Mouse (Mus musculus): ENCODE measurements at regions not wholly inside any gene's neighbourhood (a gene's known extent, or its start where the extent isn't known, plus 50 kb on each side); places are given as distances from the start of the nearest gene placed in this dataset.

- H3K9me3 ChIP-seq: no peaks in the 10 kb centered on the region
- H3K4me2 ChIP-seq (replicated peaks): no peak overlapping the region
- no peak overlapping the region for H3K4me3 ChIP-seq
- no peaks in the 10 kb centered on the region for H3K27me3 ChIP-seq (replicated peaks)
- H3K4me1 ChIP-seq: no peaks in the 10 kb centered on the region
- H3K36me3 ChIP-seq: no peaks in the 10 kb centered on the region
- 92% methylated on average over 2 of the region's 2 CpGs for WGBS
- no peak overlapping the region for H3K9ac ChIP-seq
- ATAC-seq (ENCODE audit: low FRiP score, low read depth): no peak
- no peak overlapping the region for H3K27ac ChIP-seq
Observed at GRCm38 (mm10) chr1:76786871-76787270, 728.0 kb downstream of the Epha4 start.

- Histone ChIP-seq H3K9me3 (no peaks in the 10 kb centered on the region), H3K4me3 (no peak overlapping the region)
- no peak for ATAC-seq (ENCODE audit: low FRiP score, low read depth)
Observed at GRCm38 (mm10) chr1:76793438-76793837, 721.5 kb downstream of the Epha4 start.

GRCm38 (mm10) chr1:76819906-76820305, 695.0 kb downstream of the Epha4 start:
- H3K4me2 ChIP-seq (replicated peaks): no peak overlapping the region
- ATAC-seq (ENCODE audit: low FRiP score, low read depth): no peak
- 89% methylated on average over 1 of the region's 1 CpGs for WGBS

More at GRCm38 (mm10) chr1:76793438-76793837, 721.5 kb downstream of the Epha4 start:
- Histone ChIP-seq H3K4me2 (replicated peaks) (no peak overlapping the region), H3K9ac (no peak overlapping the region), H3K36me3 (no peaks in the 10 kb centered on the region), H3K27me3 (replicated peaks) (no peaks in the 10 kb centered on the region), H3K4me1 (no peaks in the 10 kb centered on the region), H3K27ac (no peak overlapping the region)
- WGBS: 83% methylated on average over 2 of the region's 2 CpGs

GRCm38 (mm10) chr1:76821610-76822009, 693.3 kb downstream of the Epha4 start:
- no peaks in the 10 kb centered on the region for H3K9me3 ChIP-seq
- H3K27ac ChIP-seq: no peak overlapping the region
- 71% methylated on average over 3 of the region's 3 CpGs for WGBS
- no peak overlapping the region for H3K4me3 ChIP-seq
- ATAC-seq (ENCODE audit: low FRiP score, low read depth): no peak
- H3K9ac ChIP-seq: no peak overlapping the region
- H3K27me3 ChIP-seq (replicated peaks): no peaks in the 10 kb centered on the region
- no peaks in the 10 kb centered on the region for H3K36me3 ChIP-seq
- no peak overlapping the region for H3K4me2 ChIP-seq (replicated peaks)
- H3K4me1 ChIP-seq: no peaks in the 10 kb centered on the region

More at GRCm38 (mm10) chr1:76819906-76820305, 695.0 kb downstream of the Epha4 start:
- Histone ChIP-seq H3K9me3 (no peaks in the 10 kb centered on the region), H3K4me3 (no peak overlapping the region), H3K9ac (no peak overlapping the region), H3K36me3 (no peaks in the 10 kb centered on the region), H3K27ac (no peak overlapping the region), H3K27me3 (replicated peaks) (no peaks in the 10 kb centered on the region), H3K4me1 (no peaks in the 10 kb centered on the region)

- Histone ChIP-seq H3K4me1 (no peaks in the 10 kb centered on the region), H3K4me2 (replicated peaks) (no peak overlapping the region), H3K27ac (no peak overlapping the region), H3K36me3 (no peaks in the 10 kb centered on the region), H3K9me3 (no peaks in the 10 kb centered on the region), H3K4me3 (no peak overlapping the region), H3K27me3 (replicated peaks) (no peaks in the 10 kb centered on the region), H3K9ac (no peak overlapping the region)
- no peak for ATAC-seq (ENCODE audit: low FRiP score, low read depth)
- WGBS: 82% methylated on average over 2 of the region's 2 CpGs
Observed at GRCm38 (mm10) chr1:76829690-76830089, 685.2 kb downstream of the Epha4 start.

- Histone ChIP-seq H3K27me3 (replicated peaks) (no peaks in the 10 kb centered on the region), H3K4me1 (no peaks in the 10 kb centered on the region), H3K27ac (no peak overlapping the region), H3K36me3 (no peaks in the 10 kb centered on the region), H3K9ac (no peak overlapping the region), H3K4me3 (no peak overlapping the region), H3K4me2 (replicated peaks) (no peak overlapping the region), H3K9me3 (no peaks in the 10 kb centered on the region)
- no peak for ATAC-seq (ENCODE audit: low FRiP score, low read depth)
- 54% methylated on average over 2 of the region's 2 CpGs for WGBS
Observed at GRCm38 (mm10) chr1:76832311-76832710, 682.6 kb downstream of the Epha4 start.

GRCm38 (mm10) chr1:76835028-76835683, 679.7 kb downstream of the Epha4 start:
- 87% methylated on average over 6 of the region's 6 CpGs for WGBS
- H3K4me1 ChIP-seq: no peaks in the 10 kb centered on the region
- H3K9ac ChIP-seq: no peak overlapping the region
- H3K27me3 ChIP-seq (replicated peaks): no peaks in the 10 kb centered on the region
- no peak overlapping the region for H3K4me2 ChIP-seq (replicated peaks)
- no peaks in the 10 kb centered on the region for H3K9me3 ChIP-seq
- H3K4me3 ChIP-seq: no peak overlapping the region
- no peak overlapping the region for H3K27ac ChIP-seq
- H3K36me3 ChIP-seq: no peaks in the 10 kb centered on the region
- ATAC-seq (ENCODE audit: low FRiP score, low read depth): no peak

- no peak for ATAC-seq (ENCODE audit: low FRiP score, low read depth)
- H3K36me3 ChIP-seq: no peaks in the 10 kb centered on the region
- H3K9ac ChIP-seq: no peak overlapping the region
- no peaks in the 10 kb centered on the region for H3K9me3 ChIP-seq
- H3K27me3 ChIP-seq (replicated peaks): no peaks in the 10 kb centered on the region
- no peak overlapping the region for H3K4me3 ChIP-seq
- 56% methylated on average over 3 of the region's 3 CpGs for WGBS
- no peaks in the 10 kb centered on the region for H3K4me1 ChIP-seq
- no peak overlapping the region for H3K27ac ChIP-seq
- no peak overlapping the region for H3K4me2 ChIP-seq (replicated peaks)
Observed at GRCm38 (mm10) chr1:76849346-76849745, 665.5 kb downstream of the Epha4 start.

GRCm38 (mm10) chr1:76866304-76866968, 648.5 kb downstream of the Epha4 start:
- no peaks in the 10 kb centered on the region for H3K4me1 ChIP-seq
- no peaks in the 10 kb centered on the region for H3K36me3 ChIP-seq
- no peak overlapping the region for H3K4me2 ChIP-seq (replicated peaks)
- no peak for ATAC-seq (ENCODE audit: low FRiP score, low read depth)
- no peak overlapping the region for H3K9ac ChIP-seq
- H3K27me3 ChIP-seq (replicated peaks): no peaks in the 10 kb centered on the region
- no peak overlapping the region for H3K27ac ChIP-seq
- no peak overlapping the region for H3K4me3 ChIP-seq
- H3K9me3 ChIP-seq: no peaks in the 10 kb centered on the region
- WGBS: 79% methylated on average over 15 of the region's 15 CpGs

GRCm38 (mm10) chr1:76873207-76873606, 641.7 kb downstream of the Epha4 start:
- no peak overlapping the region for H3K9ac ChIP-seq
- no peak overlapping the region for H3K4me2 ChIP-seq (replicated peaks)
- H3K27ac ChIP-seq: no peak overlapping the region
- H3K4me3 ChIP-seq: no peak overlapping the region
- H3K9me3 ChIP-seq: no peaks in the 10 kb centered on the region
- no peaks in the 10 kb centered on the region for H3K4me1 ChIP-seq
- 88% methylated on average over 4 of the region's 4 CpGs for WGBS
- ATAC-seq (ENCODE audit: low FRiP score, low read depth): no peak
- no peaks in the 10 kb centered on the region for H3K27me3 ChIP-seq (replicated peaks)
- no peaks in the 10 kb centered on the region for H3K36me3 ChIP-seq

- Histone ChIP-seq H3K4me2 (replicated peaks) (no peak overlapping the region), H3K4me1 (no peaks in the 10 kb centered on the region), H3K27ac (no peak overlapping the region), H3K4me3 (no peak overlapping the region), H3K9me3 (no peaks in the 10 kb centered on the region), H3K9ac (no peak overlapping the region), H3K27me3 (replicated peaks) (no peaks in the 10 kb centered on the region), H3K36me3 (no peaks in the 10 kb centered on the region)
- ATAC-seq (ENCODE audit: low FRiP score, low read depth): no peak
- WGBS: 85% methylated on average over 6 of the region's 6 CpGs
Observed at GRCm38 (mm10) chr1:76880111-76880782, 634.6 kb downstream of the Epha4 start.

- H3K9me3 ChIP-seq: no peaks in the 10 kb centered on the region
- ATAC-seq (ENCODE audit: low FRiP score, low read depth): no peak
- H3K4me2 ChIP-seq (replicated peaks): no peak overlapping the region
- H3K4me3 ChIP-seq: no peak overlapping the region
- no peaks in the 10 kb centered on the region for H3K27me3 ChIP-seq (replicated peaks)
- H3K27ac ChIP-seq: no peak overlapping the region
- H3K36me3 ChIP-seq: no peaks in the 10 kb centered on the region
- no peaks in the 10 kb centered on the region for H3K4me1 ChIP-seq
- H3K9ac ChIP-seq: no peak overlapping the region
- WGBS: 62% methylated on average over 4 of the region's 4 CpGs
Observed at GRCm38 (mm10) chr1:76880783-76881145, 634.1 kb downstream of the Epha4 start.

All from neural tube, embryonic 12.5 days (tissue).